Mouse (Mus musculus) ovary, adult 18-20 months (tissue): ENCODE measurements around the gene Mthfd2l.

Experiments
- DNase-seq: peaks from one replicate; pipeline ENCODE4 v3.0.0; 2022; ENCODE audit warnings: low spot score, mixed read lengths

Gene Mthfd2l

GRCm38 (mm10) chr5:90930971-90931851 is at the start of gene Mthfd2l:
TSS of gene Mthfd2l (plus strand) at chr5:90931117.
- DNase-seq = peak; percentile 84

DNA sequence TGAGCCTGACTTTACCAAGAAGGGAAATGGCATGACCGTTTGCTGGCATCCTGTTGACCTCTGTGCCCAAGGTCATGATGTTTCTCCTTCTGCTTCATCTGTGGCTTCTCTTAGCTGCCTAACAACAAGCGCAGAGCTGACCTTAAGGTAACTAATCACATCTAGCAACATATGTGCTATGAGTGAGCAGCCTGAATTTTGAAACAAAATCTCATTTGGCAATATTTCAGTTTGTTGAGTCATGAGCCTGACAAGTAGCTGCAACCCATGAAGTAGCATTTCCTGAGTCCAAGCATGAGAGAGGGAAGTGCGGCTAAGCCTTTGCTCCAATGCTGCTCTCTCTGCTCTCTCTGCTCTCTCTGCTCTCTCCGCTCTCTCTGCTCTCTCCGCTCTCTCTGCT is 49.2 kb upstream of the Mthfd2l start:
- DNase-seq = no peak

- DNase-seq = no peak
Observed at GRCm38 (mm10) chr5:90882146-90882545, 48.8 kb upstream of the Mthfd2l start.

DNA sequence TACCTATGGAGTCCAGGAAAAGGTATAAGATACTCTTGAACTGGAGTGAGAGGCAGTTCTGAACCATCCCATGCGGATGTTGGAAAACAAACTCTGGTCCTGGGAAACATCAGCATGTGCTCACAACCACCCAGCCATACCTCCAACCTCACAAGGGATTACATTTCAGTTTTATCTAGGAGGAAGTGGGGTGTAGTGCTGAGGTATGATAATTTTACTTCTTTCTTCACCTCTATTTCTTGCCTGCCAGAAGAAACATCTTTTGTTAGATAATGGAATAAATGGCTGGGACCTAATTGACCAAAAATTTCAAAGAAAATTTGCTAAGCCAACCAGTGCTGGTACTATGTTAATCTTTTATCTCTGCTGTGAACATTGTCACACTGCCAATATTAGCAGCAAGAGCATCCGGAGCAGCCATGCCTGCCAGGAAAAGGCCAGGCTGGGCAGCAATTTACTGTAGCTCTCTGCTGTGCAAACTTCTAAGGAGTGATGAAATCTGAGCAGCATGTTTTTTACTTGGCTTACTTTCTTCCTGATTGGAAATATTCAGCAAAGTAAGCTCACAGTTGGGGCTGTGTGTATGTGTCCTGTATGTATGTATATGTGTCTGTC is 46.2 kb upstream of the Mthfd2l start:
- DNase-seq = no peak

DNA sequence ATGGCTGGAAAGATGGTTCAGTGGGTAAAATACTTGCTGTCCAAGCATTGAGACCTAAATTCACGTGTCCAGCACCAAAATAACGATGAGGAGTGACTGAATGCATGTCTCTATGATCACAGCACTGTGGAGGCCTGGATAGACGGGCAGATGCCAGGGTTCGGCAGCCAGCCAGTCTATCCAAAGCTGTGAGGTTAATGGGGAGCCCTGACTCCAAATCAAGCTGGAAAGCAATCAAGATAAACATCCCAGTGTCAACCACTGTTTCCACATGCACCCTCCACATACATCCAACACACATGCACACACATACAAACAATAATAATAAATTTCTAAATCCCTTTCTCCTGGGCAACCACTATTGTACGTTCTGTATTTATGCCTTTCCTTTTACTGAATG is 42.3 kb upstream of the Mthfd2l start:
- DNase-seq = no peak

- DNase-seq = peak; percentile 53
Observed at GRCm38 (mm10) chr5:90890519-90891463, 40.1 kb upstream of the Mthfd2l start, which contains the start of gene Cxcl1. TSS of gene Cxcl1 (plus strand) at chr5:90891241.

DNA sequence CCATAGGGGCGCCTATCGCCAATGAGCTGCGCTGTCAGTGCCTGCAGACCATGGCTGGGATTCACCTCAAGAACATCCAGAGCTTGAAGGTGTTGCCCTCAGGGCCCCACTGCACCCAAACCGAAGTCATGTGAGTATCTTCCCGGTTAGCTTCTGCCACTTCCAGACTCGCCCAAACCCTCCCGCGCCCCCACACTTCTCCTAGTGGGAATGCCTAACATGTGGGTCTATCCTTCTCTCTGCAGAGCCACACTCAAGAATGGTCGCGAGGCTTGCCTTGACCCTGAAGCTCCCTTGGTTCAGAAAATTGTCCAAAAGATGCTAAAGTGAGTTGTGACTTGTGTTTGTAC is 39.5 kb upstream of the Mthfd2l start:
- DNase-seq = no peak

DNA sequence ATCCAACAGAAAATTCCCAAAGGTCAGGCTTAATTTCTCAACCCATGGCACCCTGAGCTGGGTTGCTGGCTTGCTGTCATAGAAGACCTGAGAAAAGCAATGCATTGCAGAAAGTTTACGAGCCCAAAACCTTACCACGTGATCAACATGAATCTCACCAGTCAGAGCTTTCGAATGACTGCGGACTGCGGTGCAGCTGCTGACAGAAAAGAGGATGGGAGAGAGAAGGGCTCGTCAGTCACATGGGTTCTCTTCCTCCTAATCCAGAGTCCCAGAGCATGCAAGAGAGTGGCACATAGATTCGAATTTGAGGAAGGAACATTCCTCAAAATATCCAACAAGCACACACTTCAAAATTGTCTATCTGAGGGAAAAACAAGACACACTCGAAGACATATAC is 36.7 kb upstream of the Mthfd2l start:
- DNase-seq = no peak

DNA sequence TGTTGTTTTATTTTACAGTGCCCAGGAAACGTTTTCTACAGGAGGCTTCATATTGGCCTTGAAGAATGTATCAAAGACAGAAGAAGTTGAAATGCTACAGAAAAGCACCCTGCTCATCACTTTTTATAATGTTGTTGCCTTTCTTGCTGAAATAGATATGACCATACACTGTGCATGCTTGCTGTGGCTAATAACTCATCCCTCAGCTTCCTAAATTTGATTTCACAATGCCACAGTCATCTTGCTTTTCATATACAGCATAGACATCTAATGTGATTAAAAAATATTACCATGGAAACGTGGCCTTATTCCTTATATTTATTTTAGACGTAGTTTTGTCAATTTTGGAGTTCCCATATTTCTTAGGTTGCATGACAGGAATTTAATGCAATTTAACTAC is 33.5 kb upstream of the Mthfd2l start:
- no peak for DNase-seq

DNA sequence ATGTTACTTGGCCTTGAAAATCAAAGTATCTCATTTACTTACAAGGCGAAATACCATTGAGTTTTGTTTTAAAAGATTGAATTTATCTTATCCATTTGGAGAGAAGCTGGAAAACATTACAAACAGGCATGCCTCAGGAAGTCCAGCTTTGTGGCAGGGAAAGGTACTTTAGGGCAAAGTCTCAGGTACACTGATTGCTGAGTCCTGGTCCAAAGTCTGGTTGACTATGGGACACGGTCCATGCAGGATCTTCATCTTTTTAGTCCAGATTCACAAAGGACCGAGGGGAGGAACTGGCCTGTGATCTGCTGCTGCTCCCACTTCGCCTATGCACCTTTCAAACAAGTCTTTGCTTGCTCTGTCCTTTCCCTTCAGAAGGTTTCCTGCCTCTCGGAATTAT is 31.6 kb upstream of the Mthfd2l start:
- no peak for DNase-seq

GRCm38 (mm10) chr5:90900147-90900546 is 30.8 kb upstream of the Mthfd2l start:
- peak; percentile 47 for DNase-seq

DNA sequence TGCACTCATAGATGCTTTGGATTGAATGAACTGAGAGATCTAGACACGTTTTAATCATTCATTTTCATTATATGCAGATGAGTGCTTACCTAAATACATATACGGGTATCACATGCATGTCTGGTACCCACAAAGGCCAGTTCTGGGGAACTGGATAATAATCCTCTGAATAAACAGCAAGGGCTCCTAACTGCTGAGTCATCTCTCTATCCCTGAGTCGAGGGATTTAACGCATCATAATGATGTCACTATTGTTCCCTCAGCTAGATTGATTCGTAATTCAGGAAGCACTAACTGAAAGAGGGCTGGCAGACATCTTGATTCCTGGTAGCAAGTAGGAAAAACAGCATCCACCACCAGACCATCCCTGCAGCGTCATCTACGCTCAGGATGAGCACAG is 30.2 kb upstream of the Mthfd2l start:
- no peak for DNase-seq

- no peak for DNase-seq
Observed at GRCm38 (mm10) chr5:90902380-90903260, 28.3 kb upstream of the Mthfd2l start.

GRCm38 (mm10) chr5:90903339-90904020 is 27.4 kb upstream of the Mthfd2l start, which contains the start of gene Cxcl2:
TSS of gene Cxcl2 (plus strand) at chr5:90903871.
- DNase-seq = no peak

GRCm38 (mm10) chr5:90908983-90909382 is 21.9 kb upstream of the Mthfd2l start:
- DNase-seq = no peak

DNA sequence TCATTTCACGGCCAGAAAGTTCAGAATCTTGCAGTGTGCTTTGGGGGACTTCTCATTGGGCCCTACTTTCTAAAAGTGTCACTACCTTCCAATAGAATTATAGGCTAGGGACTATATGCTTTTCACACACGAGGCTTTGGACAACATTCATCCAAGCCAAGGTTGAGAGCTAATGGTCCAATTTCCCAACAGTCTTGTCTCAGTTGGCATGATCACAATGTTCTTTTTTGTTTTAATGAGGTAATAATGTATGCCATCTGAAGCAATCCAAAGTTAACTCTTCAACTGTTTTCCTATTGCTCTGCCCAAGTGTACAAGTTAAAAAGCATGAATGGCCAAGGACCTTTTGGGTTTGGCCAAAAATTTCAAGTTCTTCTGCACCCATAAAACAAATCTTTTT is 11.4 kb upstream of the Mthfd2l start:
- no peak for DNase-seq

- DNase-seq = no peak
Observed at GRCm38 (mm10) chr5:90922958-90923357, 8.0 kb upstream of the Mthfd2l start.

- DNase-seq = no peak
Observed at GRCm38 (mm10) chr5:90930546-90930945, 371 bp upstream of the Mthfd2l start.

DNA sequence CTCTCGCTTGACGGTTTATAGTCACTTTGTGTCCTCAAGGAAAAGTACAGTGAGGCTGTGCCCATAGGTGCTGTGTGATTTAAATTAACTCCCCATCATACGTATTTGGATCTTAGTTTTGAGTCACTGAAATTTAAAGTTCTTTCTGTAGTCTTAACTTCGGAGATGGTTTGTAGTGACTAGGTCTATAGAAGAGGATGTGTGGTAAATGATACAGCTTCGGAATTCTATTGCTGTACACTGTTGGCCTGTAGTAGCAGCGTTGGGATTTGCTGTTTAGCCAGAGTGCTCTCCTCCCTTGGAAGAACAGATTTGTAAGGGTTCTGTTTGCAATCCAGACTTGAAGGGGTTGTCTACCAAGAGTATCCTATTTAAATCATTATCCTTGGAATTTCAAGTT is 994 bp downstream of the Mthfd2l start:
- DNase-seq = no peak

- no peak for DNase-seq
Observed at GRCm38 (mm10) chr5:90936706-90937105, 5.8 kb downstream of the Mthfd2l start.

- DNase-seq = no peak
Observed at GRCm38 (mm10) chr5:90945453-90945852, 14.5 kb downstream of the Mthfd2l start.
